Mouse (Mus musculus): ENCODE results near the gene Bsnd.

The Bsnd gene

DNA sequence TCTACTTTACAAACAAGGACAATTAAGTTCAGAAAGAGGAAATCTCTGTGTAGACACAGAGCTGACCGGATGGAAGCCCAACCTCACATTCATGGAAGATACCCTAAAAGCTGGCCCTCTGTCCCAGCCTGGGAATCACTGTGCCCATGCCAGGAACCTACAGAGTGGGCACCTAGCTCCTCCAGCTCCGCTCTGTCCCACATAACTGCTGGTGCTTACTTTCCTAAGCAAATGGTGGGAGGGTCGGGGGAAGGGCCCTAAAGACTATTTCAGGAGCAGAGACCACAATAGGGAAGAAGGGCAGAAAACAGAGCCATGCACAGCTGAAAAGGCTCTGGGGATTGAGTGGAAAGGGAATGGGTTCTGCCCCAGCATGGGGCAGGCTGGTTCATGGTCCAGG is 11.5 kb downstream of the Bsnd start:
- no peak for DNase-seq

DNA sequence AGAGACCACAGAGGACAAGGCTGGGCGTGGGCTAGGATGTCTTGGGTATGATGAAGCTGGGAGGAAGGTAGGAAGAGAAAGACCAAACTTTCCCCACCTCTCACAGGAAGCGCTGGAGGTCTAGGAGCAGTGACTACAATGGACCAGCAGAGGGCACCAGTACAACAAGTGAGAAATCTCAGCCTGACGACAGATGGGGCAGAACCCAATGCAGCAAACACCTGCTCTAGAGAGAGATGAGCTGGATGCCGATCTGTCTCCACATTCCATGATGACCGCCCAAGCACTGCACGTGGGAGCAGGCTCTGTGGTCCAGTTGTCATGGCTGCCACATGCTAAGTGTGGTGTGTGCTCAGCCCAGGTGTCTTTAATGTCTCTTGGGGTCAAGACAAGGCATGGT is 17.8 kb downstream of the Bsnd start:
- DNase-seq, result peak; percentile 62

DNA sequence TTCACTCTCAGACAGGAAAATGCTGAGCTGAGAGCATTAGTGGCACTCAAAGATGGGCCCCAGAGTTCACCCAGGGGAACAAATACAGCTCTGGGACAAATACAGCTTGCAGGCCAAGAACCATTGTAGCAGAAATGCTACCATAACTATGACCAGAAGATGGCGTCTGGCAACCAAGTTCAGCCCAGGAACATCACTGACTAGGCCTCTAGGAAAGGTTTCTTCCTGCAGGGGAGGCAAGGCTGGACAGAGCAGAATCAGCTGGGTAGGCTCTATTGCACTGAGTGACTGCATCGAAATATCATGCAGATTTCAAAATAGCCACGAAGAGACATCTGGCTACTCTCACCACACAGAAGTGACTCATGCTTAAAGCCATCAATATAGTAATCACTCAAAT is 19.7 kb downstream of the Bsnd start:
- DNase-seq, result peak; percentile 77

DNA sequence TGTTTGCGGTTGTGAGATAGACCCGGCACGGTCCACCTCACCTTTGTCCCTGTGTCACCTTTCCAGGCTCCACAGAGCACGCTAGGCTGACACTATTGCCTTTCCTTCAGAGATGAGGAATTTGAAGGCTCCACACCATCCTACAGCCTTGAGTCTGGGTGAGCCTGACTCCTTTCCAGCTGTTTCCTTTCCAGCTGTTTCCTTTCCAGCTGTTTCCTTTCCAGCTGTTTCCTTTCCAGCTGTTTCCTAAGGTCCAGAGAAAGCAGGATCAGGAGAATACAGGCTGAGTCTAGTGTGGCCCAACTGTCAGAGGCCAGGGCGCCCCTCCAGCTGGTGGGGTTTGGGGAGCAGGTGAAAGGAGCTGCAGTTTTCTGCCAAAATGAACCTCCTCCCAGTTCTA is 21.2 kb downstream of the Bsnd start:
- no peak for DNase-seq

DNA sequence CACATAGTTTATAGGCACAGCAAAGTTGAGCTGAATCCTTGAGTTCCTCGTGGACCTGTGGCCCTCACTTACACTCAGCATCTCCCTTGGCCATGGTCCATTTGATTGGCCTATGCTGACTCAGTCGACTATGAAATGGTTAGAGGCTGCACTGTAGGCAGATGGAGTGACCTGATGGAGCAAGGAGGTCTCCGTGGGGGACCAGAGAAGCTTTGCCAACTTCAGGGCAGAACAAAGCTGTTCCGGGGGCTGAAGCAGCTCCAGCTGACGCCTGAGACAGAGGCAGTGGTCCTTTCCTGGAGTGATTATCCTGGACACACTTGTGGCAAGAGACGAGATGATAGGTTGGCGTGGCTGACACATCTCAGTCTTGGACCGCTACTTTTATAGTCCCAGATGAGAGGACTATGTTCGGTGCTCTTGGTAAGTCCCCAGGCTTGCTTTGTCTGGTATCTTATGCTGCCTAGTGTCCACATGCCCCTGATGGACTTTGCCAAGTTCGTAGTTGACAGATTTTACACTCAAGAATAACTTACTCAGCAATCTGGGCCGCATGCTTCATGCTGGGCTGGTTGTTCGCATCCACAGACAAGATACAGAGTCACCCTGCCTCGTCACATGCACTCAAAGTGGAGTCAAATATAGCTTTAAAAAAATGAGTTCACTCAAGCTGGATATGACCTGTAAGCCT is 24.5 kb downstream of the Bsnd start:
- no peak for DNase-seq

DNA sequence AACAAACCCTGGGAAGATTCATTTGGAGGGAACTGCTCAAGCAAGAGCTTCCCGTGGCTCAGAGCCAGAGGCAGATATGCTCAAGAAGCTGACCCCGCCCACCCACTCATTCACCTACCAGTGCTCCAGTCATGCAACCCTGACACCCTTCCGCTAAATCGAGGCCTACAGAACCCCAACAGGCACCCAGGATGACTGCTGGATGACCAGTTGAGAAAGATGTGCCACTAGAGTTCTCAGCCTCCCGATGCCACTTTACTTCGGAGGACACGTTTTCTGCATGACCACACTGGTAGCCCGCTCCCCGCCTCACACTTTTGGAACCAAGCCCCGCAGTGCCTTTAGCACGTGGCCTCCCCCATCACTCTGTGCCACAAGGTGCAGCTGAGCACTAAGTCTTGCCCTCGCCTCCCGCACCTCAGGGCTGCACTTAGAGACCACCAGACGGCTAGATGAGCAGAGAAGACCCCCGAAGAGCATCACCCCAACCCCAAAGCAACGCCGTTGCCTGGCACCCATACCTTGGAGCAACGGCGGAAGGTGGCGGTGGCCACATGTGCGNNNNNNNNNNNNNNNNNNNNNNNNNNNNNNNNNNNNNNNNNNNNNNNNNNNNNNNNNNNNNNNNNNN is 28.8 kb downstream of the Bsnd start:
- DNase-seq, result no peak

DNA sequence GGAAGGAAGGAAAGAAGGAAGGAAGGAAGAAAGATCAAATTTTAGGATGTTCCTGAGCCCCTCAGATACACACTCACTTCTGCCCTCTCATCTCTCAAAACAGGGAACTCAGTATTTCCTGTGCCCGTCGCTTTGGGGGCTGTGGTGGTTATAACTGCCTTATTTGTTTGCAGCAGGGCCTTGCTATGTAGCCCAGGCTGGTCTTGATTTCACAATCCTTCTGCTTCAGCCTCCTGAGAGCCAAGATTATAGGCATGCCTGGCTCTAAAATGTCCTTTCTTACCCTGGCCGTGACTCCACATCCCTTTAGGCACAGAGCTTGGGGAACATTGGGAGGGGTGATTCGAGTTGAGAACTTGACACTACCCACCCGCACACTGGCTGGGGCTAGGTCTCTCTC is 29.6 kb downstream of the Bsnd start:
- no peak for DNase-seq

DNA sequence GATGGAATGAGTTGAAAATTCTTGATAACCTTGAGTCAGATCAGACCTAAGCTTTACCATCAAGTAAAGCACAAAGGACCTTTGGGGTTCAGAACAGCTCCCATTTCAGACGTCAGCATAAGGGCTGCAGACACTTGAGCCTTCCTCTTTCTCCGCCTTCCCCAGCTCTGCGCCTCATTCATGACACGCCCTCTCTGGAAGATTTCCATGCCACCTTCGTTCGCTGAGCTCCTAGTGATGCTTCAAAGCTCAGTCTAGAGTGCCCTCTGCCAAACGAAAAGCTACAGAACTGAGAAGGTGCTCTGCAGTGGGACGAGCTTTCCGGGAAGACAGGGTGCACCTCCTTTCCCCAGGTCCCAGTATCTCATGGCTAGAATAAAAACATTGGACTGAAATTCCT is 30.1 kb downstream of the Bsnd start:
- no peak for DNase-seq

DNA sequence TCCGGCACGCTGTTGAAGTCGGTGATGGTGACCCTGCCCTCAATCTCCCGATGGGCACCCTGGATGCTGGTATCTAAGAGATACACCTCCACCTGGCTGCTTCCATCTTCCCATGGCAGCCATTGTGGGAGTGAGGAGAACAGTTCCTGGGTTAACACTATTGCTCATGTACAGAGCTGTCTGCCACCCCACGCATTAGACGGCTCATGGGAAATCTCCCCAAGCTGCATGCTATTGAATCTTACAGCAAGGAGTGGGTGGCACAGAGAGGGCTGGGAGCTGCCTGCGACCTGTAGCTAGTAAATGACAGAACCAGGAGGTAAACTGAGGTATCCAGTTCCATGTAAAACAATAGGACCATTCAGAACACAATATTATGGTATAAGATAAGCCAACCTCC is 37.5 kb downstream of the Bsnd start:
- DNase-seq, result peak; percentile 47

DNA sequence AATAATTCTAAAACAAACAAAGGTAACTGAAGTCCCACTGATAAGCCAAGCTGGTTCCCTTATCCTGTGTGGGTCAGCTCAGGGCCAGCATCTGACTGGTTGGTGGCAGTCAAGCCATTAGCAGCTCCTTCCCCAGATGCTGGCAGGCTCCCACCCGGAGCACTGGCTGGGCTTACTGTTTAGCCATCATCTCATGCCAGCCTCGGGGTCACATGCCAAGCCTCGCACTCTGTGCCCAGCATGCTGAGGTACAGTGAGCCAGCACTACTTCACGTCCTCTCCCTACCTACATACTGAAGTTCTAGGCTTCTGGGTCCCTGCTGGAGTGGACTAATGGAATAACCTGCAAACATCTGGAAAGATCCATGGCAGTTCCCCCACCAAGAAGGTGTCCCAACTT is 38.6 kb downstream of the Bsnd start:
- no peak for DNase-seq

DNA sequence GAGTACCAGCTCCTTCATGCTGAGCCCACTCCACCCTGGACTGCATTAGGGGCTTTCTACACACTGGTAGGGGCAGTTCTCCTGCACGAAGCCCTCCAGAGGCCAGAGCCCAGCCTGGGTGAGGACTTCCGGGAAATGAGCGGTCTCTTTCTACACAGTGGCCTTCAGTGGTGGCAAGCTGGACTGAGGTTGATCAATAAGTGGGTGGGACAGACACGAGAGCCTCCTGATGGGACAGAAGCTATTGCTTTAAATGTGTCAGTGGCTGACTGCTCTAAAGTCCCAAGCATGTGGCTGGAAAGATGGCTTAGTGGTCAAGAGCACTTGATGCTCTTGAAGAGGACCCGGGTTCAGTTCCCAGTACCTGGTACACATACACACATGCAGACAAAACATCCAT is 39.0 kb downstream of the Bsnd start:
- DNase-seq, result no peak

DNA sequence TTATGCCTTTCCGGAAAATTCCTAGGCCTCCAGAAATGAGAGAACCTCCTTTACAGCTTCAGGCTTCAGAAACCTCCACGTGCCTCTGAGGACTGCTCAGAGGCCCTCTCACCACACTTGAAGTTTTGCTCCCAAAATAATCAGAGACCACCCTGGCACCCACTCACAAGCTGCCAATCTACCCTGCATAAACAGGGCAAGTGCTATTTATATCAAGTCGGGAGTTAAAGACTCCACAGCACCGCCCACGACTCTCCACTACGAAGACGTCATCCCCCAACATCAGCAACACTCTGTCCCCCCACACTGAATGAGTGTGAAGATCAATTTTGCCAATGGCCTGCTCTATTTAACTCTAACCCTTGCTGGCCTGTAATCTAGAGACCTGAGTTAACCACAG is 39.7 kb downstream of the Bsnd start:
- DNase-seq, result peak; percentile 53

DNA sequence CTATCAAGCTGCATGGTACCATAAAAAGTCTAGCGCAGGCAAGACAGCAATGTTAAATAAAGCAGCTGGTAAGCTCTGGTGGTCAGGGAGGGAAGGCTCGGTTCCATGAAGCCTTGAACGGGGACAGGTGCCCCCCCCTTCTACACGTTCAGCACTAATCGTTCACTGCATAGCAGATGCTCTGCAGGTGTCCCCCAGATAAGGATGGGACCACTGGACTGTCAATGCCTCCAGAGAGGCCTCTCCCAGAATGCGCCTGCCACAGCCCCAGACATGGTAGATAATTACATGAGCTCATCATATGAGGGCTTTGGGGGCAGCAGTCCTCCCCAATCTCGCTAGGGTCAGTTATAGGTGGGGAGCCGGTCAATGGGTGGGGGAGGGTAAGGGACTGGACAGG is 42.8 kb downstream of the Bsnd start:
- DNase-seq, result no peak

DNA sequence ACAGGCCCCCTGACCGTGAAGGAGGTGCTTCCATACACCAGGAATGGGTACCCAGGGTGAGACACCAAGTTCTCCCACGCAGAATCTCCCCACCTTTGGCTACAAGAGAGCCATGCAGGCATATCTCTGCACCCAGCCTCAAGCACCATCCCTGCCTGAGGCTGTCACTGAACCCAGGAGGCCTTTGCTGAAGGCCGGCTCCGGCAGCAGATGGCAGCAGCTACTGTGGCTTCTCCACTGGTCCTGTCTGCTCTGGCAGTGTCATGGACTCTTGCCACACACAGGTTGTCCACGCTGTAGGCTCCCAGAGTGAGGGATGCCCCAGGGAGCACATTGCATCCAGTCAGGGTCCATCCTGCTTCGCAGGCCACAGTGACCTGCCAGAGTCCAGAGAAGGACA is 48.9 kb downstream of the Bsnd start:
- no peak for DNase-seq

DNA sequence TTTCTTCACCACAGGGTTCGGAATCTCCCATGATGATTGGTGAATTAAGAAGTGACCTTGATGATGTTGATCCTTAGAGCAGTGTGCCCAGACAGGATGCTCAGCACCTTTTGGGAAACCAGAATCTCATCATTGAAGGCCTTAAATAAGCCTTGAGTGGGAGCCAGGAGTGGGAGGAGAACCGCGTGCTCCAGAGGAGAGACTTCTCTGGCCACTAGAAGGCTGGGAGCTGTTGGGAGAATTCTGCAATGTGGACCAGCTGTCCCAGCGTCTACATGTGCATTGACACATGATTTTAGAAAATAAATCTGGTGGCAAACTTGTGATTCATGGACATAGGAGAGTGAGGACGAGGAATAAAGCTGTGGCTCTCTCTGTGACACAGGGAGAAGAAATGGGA is 53.3 kb downstream of the Bsnd start:
- peak; percentile 55 for DNase-seq

DNA sequence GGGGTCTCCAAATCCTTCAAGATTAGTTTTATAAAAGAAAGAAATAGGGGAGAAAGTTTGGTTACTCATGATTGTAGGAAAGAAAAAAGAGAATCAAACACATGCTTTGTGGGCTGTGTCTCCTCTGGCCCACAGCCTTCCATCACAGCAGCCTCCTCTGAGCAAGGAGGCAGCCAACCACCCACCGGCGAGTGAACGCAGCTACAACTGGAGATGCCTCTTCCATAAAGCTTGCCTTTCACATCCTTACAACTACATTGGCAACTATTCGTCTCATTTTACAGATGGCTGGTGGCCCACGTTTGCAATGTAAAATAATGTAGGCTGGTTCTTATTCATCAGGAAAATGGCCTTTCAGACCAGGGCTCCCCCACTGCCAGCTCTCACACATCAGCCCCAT is 54.9 kb downstream of the Bsnd start:
- DNase-seq, result peak; percentile 65

DNA sequence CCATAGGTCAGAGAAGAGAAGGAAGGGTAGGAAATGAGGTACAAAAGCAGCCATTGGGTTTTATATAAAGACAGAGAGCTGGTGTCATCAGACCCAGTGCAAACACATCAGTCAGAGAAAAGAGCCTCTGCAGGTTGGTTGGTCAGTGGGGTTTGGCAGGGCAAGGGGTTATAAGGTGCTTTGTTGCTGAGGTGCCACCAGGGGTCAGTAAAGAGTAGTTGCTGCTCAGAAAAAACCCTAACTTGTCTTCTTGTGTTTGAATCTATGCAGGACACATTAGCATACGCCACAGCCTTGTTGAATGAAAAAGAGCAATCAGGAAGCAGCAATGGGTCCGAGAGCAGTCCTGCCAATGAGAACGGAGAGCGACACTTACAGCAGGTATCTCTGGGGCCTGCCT is 55.6 kb downstream of the Bsnd start:
- DNase-seq, result no peak

DNA sequence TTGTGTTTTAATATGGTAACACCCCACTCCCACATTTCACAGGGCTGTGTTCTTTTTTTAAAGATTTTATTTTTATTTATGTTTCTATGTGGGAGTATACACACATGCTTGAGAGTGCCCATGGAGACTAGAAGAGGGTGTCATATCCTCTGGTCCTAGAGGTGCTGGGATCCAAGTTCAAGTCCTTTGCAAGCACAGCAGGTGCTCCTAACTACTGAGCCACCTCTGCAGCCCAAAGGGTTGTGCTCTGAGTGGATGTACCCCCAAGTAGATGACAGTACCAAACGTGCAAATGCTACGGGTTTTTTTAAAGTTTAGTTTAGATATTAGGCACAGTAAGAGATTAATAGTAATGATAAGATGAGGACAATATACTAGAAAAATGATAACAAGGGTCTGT is 56.7 kb downstream of the Bsnd start:
- no peak for DNase-seq

Data from right cerebral cortex, adult 18-20 months (tissue).